Mouse (Mus musculus): Measurements from ENCODE around the gene Ifitm10. TPM values are rescaled to one million over a fixed set of nuclear protein-coding genes. Genes with fewer than 3 reads are reported as not detected.

Gene Ifitm10
- polyA plus RNA-seq, 1 experiment from 2014 or later: 15.5 TPM

DNA sequence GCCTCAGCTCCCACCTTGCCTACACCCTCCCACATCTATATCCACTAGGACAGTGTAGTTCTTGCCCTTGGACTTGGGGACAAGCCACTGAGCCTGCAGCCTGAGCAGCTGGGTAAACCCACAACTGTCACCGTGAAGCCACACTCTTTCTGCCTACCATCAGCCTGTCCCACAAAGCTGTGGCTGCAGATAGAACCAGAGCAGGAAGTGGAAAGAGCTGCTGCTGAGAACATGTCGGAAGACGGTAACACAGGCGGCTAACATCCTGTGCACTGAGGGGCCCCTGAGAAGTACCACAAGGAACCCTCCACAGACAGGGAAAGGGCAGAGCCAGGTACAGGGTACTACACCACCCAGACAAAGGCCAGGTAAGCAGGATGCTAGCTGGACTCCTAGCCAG, 7.6 kb upstream of the Ifitm10 start:
- Histone ChIP-seq H3K27me3 (replicated peaks; ENCODE audit: insufficient read depth, low read length) (no peaks in the 10 kb centered on the region), H3K36me3 (ENCODE audit: insufficient read depth, low read length) (peaks cover 69% of the 10 kb centered on the region), H3K4me3 (ENCODE audit: low read depth, low read length) (no peak overlapping the region), H3K27ac (ENCODE audit: low read length) (no peak overlapping the region), H3K9me3 (ENCODE audit: low read length) (no peaks in the 10 kb centered on the region), H3K4me1 (ENCODE audit: insufficient read depth, low read depth, low read length) (peaks cover 4% of the 10 kb centered on the region), H3K9ac (replicated peaks; ENCODE audit: low read depth) (no peak overlapping the region), H3K4me2 (replicated peaks; ENCODE audit: low read depth, low read length) (no peak overlapping the region)
- ATAC-seq (no peak), DNase-seq (ENCODE audit: low spot score) (no peak)
- WGBS: 67% methylated on average over 4 of the region's 4 CpGs
- TF ChIP-seq EP300 (IDR thresholded peaks at IDR 0.05): no peak
- TF ChIP-seq CTCF (IDR thresholded peaks at IDR 0.05): no peak

DNA sequence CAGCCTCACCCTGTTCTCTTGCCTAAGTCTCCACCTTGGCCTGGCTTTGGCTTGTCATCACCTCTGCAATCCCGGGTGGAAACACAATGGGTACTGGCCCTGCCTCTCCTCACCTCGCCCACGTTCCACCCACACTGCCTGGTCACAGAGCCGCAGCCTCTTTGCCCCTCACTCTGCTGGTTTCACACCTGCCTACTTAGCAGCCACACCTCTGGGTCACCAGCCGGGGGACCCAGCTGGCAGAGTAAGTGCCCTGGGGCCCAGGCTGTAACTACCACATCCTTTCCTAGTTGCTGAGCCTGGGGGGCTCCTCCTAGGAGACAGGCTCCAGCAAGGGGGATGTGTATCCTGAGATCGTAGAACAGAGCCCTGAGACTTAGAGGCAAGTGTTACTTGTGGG, 5.6 kb upstream of the Ifitm10 start:
- TF ChIP-seq EP300 (IDR thresholded peaks at IDR 0.05): no peak
- TF ChIP-seq CTCF (IDR thresholded peaks at IDR 0.05): no peak
- H3K4me3 ChIP-seq (ENCODE audit: low read depth, low read length): no peak overlapping the region
- peaks cover 65% of the 10 kb centered on the region for H3K36me3 ChIP-seq (ENCODE audit: insufficient read depth, low read length)
- H3K4me2 ChIP-seq (replicated peaks; ENCODE audit: low read depth, low read length): no peak overlapping the region
- no peak overlapping the region for H3K9ac ChIP-seq (replicated peaks; ENCODE audit: low read depth)
- no peaks in the 10 kb centered on the region for H3K9me3 ChIP-seq (ENCODE audit: low read length)
- H3K27ac ChIP-seq (ENCODE audit: low read length): no peak overlapping the region
- H3K4me1 ChIP-seq (ENCODE audit: insufficient read depth, low read depth, low read length): no peaks in the 10 kb centered on the region
- WGBS: 64% methylated on average over 6 of the region's 6 CpGs
- H3K27me3 ChIP-seq (replicated peaks; ENCODE audit: insufficient read depth, low read length): no peaks in the 10 kb centered on the region
- ATAC-seq (no peak), DNase-seq (ENCODE audit: low spot score) (no peak)

DNA sequence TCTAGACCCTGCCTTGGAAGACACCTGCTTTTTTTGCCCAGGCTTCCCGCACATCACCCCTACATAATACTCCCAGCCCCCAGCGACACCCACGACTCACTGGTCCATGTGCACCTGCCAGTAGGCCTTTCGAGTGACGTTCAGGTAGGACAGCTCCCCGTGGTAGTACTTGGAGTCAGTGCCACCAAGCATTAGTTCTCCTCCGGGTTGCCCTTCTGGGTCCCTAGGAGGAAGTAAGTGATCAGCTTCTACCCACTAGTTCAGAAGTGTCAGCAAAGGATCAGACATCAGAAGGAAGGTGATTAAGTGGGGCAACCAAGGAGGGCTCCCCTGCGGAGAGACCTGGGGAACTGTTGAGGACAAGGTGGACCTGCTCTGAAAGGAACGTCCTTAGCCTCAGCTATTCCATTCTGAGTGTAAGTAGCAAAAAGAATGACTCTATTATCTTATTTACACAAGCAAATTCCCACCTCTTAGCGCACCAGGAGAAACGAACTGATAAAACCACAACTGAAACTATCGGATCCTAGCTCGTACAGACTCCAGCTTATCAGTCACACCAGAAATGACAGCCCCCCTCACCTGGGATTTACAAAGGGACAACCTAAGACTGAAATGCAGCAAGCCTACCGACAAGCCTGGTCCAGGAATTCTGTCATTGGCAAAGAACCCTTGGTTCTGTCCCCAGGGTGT, 3.8 kb upstream of the Ifitm10 start:
- no peak for DNase-seq (ENCODE audit: low spot score)
- no peak overlapping the region for H3K27ac ChIP-seq (ENCODE audit: low read length)
- ATAC-seq: no peak
- no peaks in the 10 kb centered on the region for H3K27me3 ChIP-seq (replicated peaks; ENCODE audit: insufficient read depth, low read length)
- TF ChIP-seq EP300 (IDR thresholded peaks at IDR 0.05) (no peak), CTCF (IDR thresholded peaks at IDR 0.05) (no peak)
- no peaks in the 10 kb centered on the region for H3K9me3 ChIP-seq (ENCODE audit: low read length)
- no peak overlapping the region for H3K4me2 ChIP-seq (replicated peaks; ENCODE audit: low read depth, low read length)
- H3K4me3 ChIP-seq (ENCODE audit: low read depth, low read length): no peak overlapping the region
- H3K9ac ChIP-seq (replicated peaks; ENCODE audit: low read depth): no peak overlapping the region
- 67% methylated on average over 14 of the region's 14 CpGs for WGBS
- peaks cover 47% of the 10 kb centered on the region for H3K36me3 ChIP-seq (ENCODE audit: insufficient read depth, low read length)
- H3K4me1 ChIP-seq (ENCODE audit: insufficient read depth, low read depth, low read length): no peaks in the 10 kb centered on the region

DNA sequence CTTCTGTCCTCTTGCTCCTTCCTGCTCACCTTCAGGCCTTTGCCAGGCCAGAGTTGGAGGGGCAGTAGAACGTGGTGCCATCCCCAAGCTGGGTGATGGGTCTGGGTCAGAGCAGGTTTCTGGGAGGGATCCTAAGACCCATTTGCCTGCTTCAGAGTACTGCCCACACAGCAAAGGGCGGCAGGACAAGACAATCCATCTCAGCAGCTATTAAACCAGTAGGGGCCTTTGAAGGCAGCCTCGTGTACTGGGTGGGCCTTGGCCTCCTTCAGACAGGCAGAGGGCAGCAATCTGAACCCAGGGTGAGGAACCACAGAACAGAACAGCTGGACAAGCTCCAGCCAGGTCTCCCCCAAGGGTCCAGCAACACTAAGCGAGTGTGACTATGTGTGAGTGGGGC, 2.5 kb upstream of the Ifitm10 start:
- H3K4me1 ChIP-seq (ENCODE audit: insufficient read depth, low read depth, low read length): 0 out of 2 replicates have a peak, but pooled peaks cover 3% of the 10 kb centered on the region
- no peak for DNase-seq (ENCODE audit: low spot score)
- H3K9ac ChIP-seq (replicated peaks; ENCODE audit: low read depth): no peak overlapping the region
- H3K9me3 ChIP-seq (ENCODE audit: low read length): no peaks in the 10 kb centered on the region
- H3K4me3 ChIP-seq (ENCODE audit: low read depth, low read length): no peak overlapping the region
- no peak for ATAC-seq
- no peak overlapping the region for H3K4me2 ChIP-seq (replicated peaks; ENCODE audit: low read depth, low read length)
- no peak overlapping the region for H3K27ac ChIP-seq (ENCODE audit: low read length)
- TF ChIP-seq CTCF (IDR thresholded peaks at IDR 0.05): no peak
- no peak for TF ChIP-seq EP300 (IDR thresholded peaks at IDR 0.05)
- H3K36me3 ChIP-seq (ENCODE audit: insufficient read depth, low read length): peaks cover 39% of the 10 kb centered on the region
- H3K27me3 ChIP-seq (replicated peaks; ENCODE audit: insufficient read depth, low read length): peaks cover 8% of the 10 kb centered on the region; the same call in 1 of the 2 replicates
- WGBS: 71% methylated on average over 4 of the region's 4 CpGs

DNA sequence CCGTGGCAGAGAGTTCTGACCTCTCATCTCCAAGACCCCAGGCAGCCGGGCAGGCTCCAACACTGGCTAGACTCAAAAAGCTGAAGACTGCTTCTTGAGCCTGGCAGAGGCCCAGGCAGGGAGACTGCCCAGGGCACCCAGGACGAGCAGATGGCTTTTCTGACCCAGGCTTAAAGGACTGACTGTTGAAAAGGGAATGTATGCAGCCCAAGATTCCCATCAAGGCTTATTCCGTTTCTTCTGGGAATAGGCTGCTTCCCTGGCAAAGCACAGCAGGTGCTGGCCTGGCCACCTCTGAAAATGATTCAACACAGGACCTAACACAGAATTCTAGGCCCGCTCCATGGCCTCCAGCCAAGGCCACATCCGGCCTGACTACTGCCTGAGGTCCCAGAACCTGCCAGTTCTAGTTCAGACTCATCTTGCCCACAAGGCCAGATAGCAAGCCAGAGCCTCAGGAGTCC, 1.7 kb upstream of the Ifitm10 start:
- no peak overlapping the region for H3K27ac ChIP-seq (ENCODE audit: low read length)
- no peak overlapping the region for H3K4me2 ChIP-seq (replicated peaks; ENCODE audit: low read depth, low read length)
- peaks cover 13% of the 10 kb centered on the region for H3K27me3 ChIP-seq (replicated peaks; ENCODE audit: insufficient read depth, low read length)
- ATAC-seq: no peak
- 75% methylated on average over 6 of the region's 6 CpGs for WGBS
- no peak overlapping the region for H3K9ac ChIP-seq (replicated peaks; ENCODE audit: low read depth)
- no peak for TF ChIP-seq EP300 (IDR thresholded peaks at IDR 0.05)
- TF ChIP-seq CTCF (IDR thresholded peaks at IDR 0.05): no peak
- H3K9me3 ChIP-seq (ENCODE audit: low read length): no peaks in the 10 kb centered on the region
- DNase-seq (ENCODE audit: low spot score): no peak
- no peak overlapping the region for H3K4me3 ChIP-seq (ENCODE audit: low read depth, low read length)
- peaks cover 34% of the 10 kb centered on the region for H3K36me3 ChIP-seq (ENCODE audit: insufficient read depth, low read length)
- 0 out of 2 replicates have a peak, but pooled peaks cover 3% of the 10 kb centered on the region for H3K4me1 ChIP-seq (ENCODE audit: insufficient read depth, low read depth, low read length)

DNA sequence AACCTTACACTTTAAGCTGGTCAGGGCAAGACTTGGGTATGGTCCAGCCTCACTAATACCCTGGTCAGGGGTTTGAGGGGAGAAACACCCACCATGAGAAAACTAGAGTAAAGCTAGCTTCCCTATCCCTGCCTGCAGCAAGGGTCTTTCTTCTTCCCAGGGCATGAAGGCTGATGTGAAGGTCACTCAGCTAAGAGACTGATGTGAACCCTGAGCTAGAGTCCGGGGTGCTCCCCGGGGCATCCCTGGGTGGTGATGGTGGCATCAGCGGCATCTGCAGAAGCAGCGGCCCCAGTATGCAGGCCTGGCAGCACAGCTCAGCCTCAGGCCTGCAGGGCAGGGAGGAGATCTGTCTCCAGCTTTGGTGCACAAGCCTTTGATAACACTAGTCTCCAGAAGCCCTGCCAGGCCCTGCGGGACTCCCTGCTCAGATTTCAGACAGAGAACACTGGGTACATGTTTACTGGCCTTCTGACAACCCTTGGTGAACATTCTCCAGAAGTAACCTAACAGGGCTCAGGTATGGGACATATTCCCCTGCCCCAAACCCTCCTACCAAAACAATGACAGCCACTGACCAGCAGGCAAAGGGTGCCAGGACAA, 961 bp upstream of the Ifitm10 start:
- no peak overlapping the region for H3K4me3 ChIP-seq (ENCODE audit: low read depth, low read length)
- no peak overlapping the region for H3K27ac ChIP-seq (ENCODE audit: low read length)
- peaks cover 13% of the 10 kb centered on the region for H3K27me3 ChIP-seq (replicated peaks; ENCODE audit: insufficient read depth, low read length)
- H3K36me3 ChIP-seq (ENCODE audit: insufficient read depth, low read length): peaks cover 26% of the 10 kb centered on the region
- 89% methylated on average over 5 of the region's 5 CpGs for WGBS
- no peak overlapping the region for H3K9ac ChIP-seq (replicated peaks; ENCODE audit: low read depth)
- no peak overlapping the region for H3K4me2 ChIP-seq (replicated peaks; ENCODE audit: low read depth, low read length)
- no peaks in the 10 kb centered on the region for H3K9me3 ChIP-seq (ENCODE audit: low read length)
- TF ChIP-seq CTCF (IDR thresholded peaks at IDR 0.05) (no peak), EP300 (IDR thresholded peaks at IDR 0.05) (no peak)
- DNase-seq (ENCODE audit: low spot score): no peak
- 0 out of 2 replicates have a peak, but pooled peaks cover 3% of the 10 kb centered on the region for H3K4me1 ChIP-seq (ENCODE audit: insufficient read depth, low read depth, low read length)
- no peak for ATAC-seq

Measured in lung, postnatal 0 days (tissue).